Mouse (Mus musculus): Measurements from ENCODE around the gene Chuk.
"Not testable (repeated sequence)": the region's sequence is repeated elsewhere in the genome, so short reads cannot be mapped to it uniquely, and the experiment has no call there.

The Chuk gene

DNA sequence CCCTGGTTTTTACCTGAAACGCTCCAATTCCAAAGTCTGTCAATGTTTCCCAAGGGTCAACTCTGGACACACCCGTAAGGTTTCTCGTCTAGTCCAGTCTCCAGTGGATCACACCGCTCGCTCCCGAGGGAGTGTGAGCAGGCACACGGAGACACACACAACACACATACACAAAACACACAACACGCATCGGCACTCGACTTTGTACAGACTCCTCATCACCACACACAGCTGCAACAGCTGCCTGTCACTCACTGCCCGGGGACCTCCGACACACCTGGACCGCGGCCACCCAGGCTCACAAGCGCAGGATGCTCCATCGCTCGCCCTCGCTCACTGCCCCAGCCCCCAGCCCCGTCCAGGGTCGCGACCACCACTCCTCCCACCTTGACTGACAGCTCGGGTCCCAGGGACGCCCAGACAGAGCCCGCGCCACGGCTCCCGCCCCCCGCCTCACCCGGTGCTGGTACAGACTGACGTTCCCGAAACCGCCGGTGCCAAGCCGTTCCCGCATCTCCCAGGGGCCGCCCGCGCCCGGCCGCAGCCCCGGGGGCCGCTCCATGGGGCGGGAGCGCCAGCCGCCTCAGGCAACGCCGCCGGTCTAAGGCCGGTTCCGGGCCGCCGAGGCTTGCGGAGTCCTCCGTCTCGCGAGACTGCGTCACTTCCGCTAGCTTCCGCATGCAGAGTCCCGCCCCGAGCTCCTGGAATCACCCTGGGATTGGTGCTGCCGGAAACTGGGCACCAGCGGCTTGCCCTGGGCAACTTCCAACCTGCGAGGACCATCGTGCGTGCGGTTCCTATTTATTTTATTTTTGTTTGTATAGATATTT, at the start of gene Chuk:
Chuk (minus strand) TSS at position 650 of the 830 bp plus-strand sequence.
- DNase-seq (ENCODE audit: extremely low read depth, insufficient read length, low spot score), result peak; percentile 89

GRCm38 (mm10) chr19:44157005-44157404, 49.7 kb upstream of the Chuk start:
- DNase-seq (ENCODE audit: extremely low read depth, insufficient read length, low spot score), result no peak

- no peak for DNase-seq (ENCODE audit: extremely low read depth, insufficient read length, low spot score)
Measured at GRCm38 (mm10) chr19:44153781-44154180, 46.5 kb upstream of the Chuk start.

DNA sequence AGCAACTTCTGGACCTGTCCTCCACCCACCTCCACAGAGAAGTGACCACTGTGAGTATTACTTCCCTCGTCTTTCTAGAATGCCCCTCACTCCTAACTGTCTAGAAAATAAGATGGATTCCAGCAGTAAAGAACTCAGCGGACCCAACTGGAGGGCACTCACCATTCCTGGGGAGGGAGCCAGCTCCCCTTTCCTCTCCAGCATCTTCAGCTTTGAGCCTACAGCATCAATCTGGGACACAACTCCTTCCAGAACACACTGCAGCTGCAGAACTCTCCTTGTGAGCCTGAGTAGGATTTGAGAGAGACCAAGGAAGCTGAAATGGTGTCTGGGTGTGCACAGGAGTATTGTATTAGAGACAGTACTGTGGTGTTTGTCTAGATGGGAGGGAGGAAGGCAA, 41.7 kb upstream of the Chuk start:
- DNase-seq (ENCODE audit: extremely low read depth, insufficient read length, low spot score), result no peak

DNA sequence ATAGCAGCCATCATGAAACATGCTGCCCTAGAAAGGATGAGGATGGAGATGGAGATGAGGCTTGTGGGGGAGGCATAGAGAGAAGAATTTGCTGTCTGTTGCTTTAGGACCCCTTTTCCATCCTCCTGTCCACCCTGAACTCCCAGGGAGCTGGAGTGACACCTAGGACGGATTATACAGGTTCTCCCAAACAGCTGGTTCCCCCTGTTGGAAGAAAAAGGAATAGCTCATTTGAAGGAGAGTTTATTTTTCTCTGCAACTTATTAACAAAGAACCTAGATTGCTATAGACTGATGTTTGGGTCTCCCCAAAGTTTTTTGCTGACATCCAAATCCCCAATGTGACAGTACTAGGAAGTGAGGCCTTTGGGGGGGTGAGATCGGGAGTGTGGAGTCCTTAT, 41.1 kb upstream of the Chuk start:
- DNase-seq (ENCODE audit: extremely low read depth, insufficient read length, low spot score), result no peak

DNA sequence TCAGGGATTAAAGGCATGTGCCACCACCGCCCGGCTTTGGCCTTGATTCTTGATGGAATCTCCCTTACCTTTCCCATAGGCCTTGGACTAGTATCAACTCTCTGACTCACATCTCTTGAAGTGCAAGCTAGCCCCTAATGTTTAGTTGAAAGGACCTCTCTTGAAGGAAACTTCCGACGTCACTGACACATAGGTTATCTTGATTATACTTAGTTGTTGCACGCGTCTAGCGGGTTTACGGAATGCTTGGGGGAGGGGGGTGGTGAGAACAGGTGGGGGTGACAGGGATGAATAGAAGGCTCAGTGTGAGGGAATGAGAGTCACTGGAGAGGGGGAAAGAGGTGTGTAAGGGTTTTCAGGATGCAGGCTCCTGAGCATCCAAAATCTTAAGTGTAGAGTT, 39.7 kb upstream of the Chuk start:
- no peak for DNase-seq (ENCODE audit: extremely low read depth, insufficient read length, low spot score)

DNA sequence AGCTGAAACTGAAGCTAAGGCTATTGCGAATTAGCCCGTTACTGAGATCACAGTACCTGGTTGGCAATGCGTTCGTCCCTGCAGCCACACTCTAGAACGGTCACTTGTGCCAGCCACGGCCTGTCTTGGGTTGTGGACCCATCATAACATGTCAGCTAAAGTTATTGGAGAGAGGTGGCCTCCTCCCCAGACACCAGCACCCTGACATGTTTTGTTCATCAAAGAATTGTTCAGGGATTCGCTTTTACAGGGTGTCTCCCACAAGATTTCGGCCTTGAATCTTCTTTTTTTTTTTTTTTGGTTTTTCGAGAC, 39.2 kb upstream of the Chuk start:
- DNase-seq (ENCODE audit: extremely low read depth, insufficient read length, low spot score), result no peak

DNA sequence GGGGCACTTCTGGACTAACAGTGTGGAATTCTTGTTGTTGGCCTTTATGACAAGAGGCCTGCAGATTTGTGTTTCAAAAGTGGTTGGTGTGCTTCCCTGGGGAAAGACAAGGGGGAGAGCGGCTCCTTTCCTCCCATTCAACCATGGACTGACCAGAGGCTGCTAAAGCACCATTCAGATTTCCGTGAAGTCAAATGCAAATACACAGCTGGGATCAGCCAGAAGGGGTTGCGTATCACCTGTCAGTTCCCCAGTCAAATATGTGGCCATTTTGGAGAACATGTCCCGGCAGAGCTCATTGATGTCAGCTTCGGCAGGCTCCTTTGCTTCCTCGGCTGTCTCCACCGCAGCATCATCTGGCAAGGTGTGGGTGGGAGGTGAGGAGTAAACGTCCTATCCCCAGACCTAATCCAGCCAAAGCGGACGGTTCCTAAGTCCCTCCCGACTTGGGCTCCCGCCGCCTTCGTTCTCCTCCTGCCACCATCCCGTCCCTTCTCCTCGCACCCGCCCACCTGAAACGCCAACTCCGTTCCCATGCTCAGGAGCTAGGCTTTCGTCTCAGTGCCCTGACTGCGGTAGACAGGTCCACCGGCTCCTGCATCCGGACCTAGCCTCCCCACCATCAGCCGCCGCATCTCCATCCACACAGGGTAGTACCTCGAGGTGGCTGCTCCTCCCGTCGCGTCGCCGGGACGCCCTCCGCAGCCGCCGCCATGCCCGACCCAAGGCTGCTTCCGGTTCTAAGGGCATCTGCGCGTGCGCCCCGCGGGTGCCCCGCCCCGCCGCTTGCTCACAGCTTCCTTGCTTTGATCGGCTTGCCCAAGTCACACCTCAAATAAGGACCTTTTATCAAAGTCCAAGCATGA, 38.7 kb upstream of the Chuk start, which contains the start of gene Bloc1s2:
Bloc1s2 (minus strand) TSS at position 745 of the 866 bp plus-strand sequence.
- peak; percentile 94 for DNase-seq (ENCODE audit: extremely low read depth, insufficient read length, low spot score)

GRCm38 (mm10) chr19:44144366-44144765, 37.1 kb upstream of the Chuk start:
- no peak for DNase-seq (ENCODE audit: extremely low read depth, insufficient read length, low spot score)

- no peak for DNase-seq (ENCODE audit: extremely low read depth, insufficient read length, low spot score)
Measured at GRCm38 (mm10) chr19:44135960-44136485, 28.7 kb upstream of the Chuk start.

GRCm38 (mm10) chr19:44135072-44135959, 28.0 kb upstream of the Chuk start, which contains the start of gene Cwf19l1:
Gene Cwf19l1 (minus strand): TSS chr19:44135876.
- peak; percentile 79 for DNase-seq (ENCODE audit: extremely low read depth, insufficient read length, low spot score)

- no peak for DNase-seq (ENCODE audit: extremely low read depth, insufficient read length, low spot score)
Measured at GRCm38 (mm10) chr19:44132917-44133316, 25.6 kb upstream of the Chuk start.

DNA sequence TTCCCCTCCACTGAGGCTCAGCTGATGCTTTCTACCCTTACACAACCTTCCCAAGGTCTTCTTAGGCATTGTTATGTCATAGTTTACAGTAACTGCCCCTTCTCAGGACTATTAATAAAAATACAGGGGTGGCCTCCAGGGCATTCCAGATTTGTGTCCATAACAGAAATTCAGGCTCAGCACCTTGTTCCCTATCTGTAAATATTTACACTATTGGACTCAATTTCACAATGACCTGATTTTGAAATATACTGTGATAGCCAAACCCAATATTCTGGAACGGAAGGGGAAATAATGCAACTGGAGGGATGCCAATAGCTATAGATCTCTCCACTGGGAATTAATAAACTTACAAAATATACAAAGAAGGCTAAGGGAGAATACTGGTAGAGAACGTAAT, 21.3 kb upstream of the Chuk start:
- DNase-seq (ENCODE audit: extremely low read depth, insufficient read length, low spot score), result no peak

DNA sequence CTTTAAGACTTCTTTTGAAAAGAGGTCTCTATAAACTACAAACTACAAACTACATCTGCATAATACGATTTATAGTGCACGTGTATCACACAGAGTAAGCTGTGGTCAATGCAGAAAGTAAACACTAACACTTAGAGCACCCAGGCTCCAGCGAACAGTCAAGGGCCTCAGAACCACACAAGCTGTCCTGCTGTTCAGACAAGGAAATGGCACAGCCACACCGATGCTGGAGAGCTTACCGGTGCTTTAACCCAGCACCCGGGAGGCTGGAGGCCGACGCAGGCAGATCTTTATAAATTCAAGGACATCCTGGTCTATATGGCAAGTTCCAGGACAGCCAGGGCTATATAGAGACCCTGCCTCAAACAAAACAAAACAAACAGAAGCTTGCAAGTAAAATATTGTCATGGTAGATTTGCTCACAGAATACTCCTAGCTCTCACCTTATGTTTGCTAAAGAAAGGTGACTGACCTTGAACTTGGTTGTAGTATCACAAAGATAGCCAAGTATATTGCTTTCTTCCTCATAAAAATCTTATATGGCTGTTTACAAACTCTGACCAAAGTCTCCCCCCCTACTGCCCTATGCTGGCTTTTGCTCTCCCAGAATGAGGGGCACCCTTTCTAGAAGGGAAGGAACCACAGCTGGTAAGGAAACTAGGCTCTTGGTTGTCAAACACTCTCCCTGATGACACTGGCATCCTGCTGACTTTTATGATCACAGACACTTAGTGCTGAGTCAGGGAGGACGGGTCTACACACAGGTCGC, 20.6 kb upstream of the Chuk start:
- no peak for DNase-seq (ENCODE audit: extremely low read depth, insufficient read length, low spot score)

GRCm38 (mm10) chr19:44121137-44121536, 13.9 kb upstream of the Chuk start:
- no peak for DNase-seq (ENCODE audit: extremely low read depth, insufficient read length, low spot score)

GRCm38 (mm10) chr19:44120686-44121085, 13.4 kb upstream of the Chuk start:
- not testable (repeated sequence) for DNase-seq (ENCODE audit: extremely low read depth, insufficient read length, low spot score)

DNA sequence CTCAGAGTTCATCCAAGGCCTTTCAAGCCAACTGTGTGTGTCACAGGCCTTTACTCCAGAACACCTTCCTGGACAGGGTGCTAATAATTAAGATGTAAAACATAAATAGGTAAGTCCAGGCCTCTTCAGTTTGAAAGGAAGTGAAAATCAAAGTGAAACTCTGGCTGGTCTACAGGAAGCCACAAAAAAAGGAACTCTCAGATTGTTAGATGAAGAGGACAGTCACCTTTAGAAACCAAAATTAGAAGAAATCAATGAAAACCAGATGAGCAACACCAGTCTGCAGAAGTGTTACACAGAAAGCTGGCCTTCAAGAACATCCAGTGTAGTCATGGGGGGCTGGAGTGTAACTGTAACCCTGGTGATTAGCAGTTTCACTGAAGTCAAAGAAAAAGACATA, 10.5 kb upstream of the Chuk start:
- DNase-seq (ENCODE audit: extremely low read depth, insufficient read length, low spot score), result no peak

DNA sequence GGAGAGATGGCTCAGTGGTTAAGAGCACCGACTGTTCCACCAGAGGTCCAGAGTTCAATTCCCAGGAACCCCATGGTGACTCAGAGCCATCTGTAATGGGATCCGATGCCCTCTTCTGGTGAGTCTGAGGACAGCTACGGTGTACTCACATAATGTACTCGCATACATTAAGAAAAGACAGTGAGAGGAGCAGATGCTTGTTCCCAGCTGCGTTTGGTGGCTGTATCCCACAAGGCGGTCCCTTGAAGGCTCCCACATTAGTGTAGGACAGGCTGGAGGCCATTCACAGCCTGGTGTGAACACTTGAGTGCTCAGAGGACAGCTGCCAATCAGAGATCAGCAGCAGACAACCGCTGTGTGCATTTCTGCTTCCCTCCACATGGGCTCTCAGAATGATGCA, 4.4 kb upstream of the Chuk start:
- peak; percentile 17 for DNase-seq (ENCODE audit: extremely low read depth, insufficient read length, low spot score)

GRCm38 (mm10) chr19:44110356-44110755, 3.1 kb upstream of the Chuk start:
- DNase-seq (ENCODE audit: extremely low read depth, insufficient read length, low spot score), result no peak

GRCm38 (mm10) chr19:44108996-44109395, 1.7 kb upstream of the Chuk start:
- DNase-seq (ENCODE audit: extremely low read depth, insufficient read length, low spot score), result no peak
